Mouse (Mus musculus): ENCODE measurements at regions not wholly inside any gene's neighbourhood (a gene's known extent, or its start where the extent isn't known, plus 50 kb on each side); places are given as distances from the start of the nearest gene placed in this dataset.
"Not testable (repeated sequence)": the region's sequence is repeated elsewhere in the genome, so short reads cannot be mapped to it uniquely, and the experiment has no call there.

- H3K36me3 ChIP-seq (ENCODE audit: control insufficient read depth, insufficient read depth, low read length); H3K9ac ChIP-seq (ENCODE audit: low read depth, low read length); H3K4me1 ChIP-seq (ENCODE audit: control insufficient read depth, insufficient read depth, low read length); H3K27me3 ChIP-seq (replicated peaks; ENCODE audit: control insufficient read depth, insufficient read depth, low read length); H3K9me3 ChIP-seq (ENCODE audit: control insufficient read depth, low read length); H3K4me3 ChIP-seq (ENCODE audit: low read depth, low read length); ATAC-seq (ENCODE audit: low read depth); DNase-seq (ENCODE audit: low spot score); H3K4me2 ChIP-seq (ENCODE audit: low read depth, low read length); H3K27ac ChIP-seq (replicated peaks; ENCODE audit: low read depth, low read length): not testable (repeated sequence)
- WGBS, result 76% methylated on average over 3 of the region's 3 CpGs
Measured at GRCm38 (mm10) chr1:145784370-145784769, 710.2 kb upstream of the Brinp3 start.

GRCm38 (mm10) chr1:145806390-145806948 lies 688.1 kb upstream of the Brinp3 start:
- Histone ChIP-seq H3K9ac (ENCODE audit: low read depth, low read length) (no peak overlapping the region), H3K27ac (replicated peaks; ENCODE audit: low read depth, low read length) (no peak overlapping the region), H3K4me1 (ENCODE audit: control insufficient read depth, insufficient read depth, low read length) (no peaks in the 10 kb centered on the region), H3K27me3 (replicated peaks; ENCODE audit: control insufficient read depth, insufficient read depth, low read length) (no peaks in the 10 kb centered on the region), H3K36me3 (ENCODE audit: control insufficient read depth, insufficient read depth, low read length) (no peaks in the 10 kb centered on the region), H3K4me3 (ENCODE audit: low read depth, low read length) (no peak overlapping the region), H3K4me2 (ENCODE audit: low read depth, low read length) (no peak overlapping the region), H3K9me3 (ENCODE audit: control insufficient read depth, low read length) (no peaks in the 10 kb centered on the region)
- DNase-seq (ENCODE audit: low spot score) (peak; percentile 0), ATAC-seq (ENCODE audit: low read depth) (peak; percentile 78; the same call in 1 of the 2 replicates)
- 76% methylated on average over 8 of the region's 8 CpGs for WGBS

GRCm38 (mm10) chr1:145847047-145847446 lies 647.5 kb upstream of the Brinp3 start:
- no peak overlapping the region for H3K27ac ChIP-seq (replicated peaks; ENCODE audit: low read depth, low read length)
- no peaks in the 10 kb centered on the region for H3K36me3 ChIP-seq (ENCODE audit: control insufficient read depth, insufficient read depth, low read length)

More at GRCm38 (mm10) chr1:145847047-145847446, 647.5 kb upstream of the Brinp3 start:
- DNase-seq (ENCODE audit: low spot score) (no peak), ATAC-seq (ENCODE audit: low read depth) (no peak)
- no peak overlapping the region for H3K4me2 ChIP-seq (ENCODE audit: low read depth, low read length)
- no peaks in the 10 kb centered on the region for H3K27me3 ChIP-seq (replicated peaks; ENCODE audit: control insufficient read depth, insufficient read depth, low read length)
- H3K4me1 ChIP-seq (ENCODE audit: control insufficient read depth, insufficient read depth, low read length), result no peaks in the 10 kb centered on the region
- no peak overlapping the region for H3K4me3 ChIP-seq (ENCODE audit: low read depth, low read length)
- no peaks in the 10 kb centered on the region for H3K9me3 ChIP-seq (ENCODE audit: control insufficient read depth, low read length)
- H3K9ac ChIP-seq (ENCODE audit: low read depth, low read length), result no peak overlapping the region
